Mouse (Mus musculus): ENCODE results near the gene Gm10282.

The Gm10282 gene

GRCm38 (mm10) chr8:72323131-72323725 is 18.2 kb upstream of the Gm10282 start:
- no peak for DNase-seq

DNA sequence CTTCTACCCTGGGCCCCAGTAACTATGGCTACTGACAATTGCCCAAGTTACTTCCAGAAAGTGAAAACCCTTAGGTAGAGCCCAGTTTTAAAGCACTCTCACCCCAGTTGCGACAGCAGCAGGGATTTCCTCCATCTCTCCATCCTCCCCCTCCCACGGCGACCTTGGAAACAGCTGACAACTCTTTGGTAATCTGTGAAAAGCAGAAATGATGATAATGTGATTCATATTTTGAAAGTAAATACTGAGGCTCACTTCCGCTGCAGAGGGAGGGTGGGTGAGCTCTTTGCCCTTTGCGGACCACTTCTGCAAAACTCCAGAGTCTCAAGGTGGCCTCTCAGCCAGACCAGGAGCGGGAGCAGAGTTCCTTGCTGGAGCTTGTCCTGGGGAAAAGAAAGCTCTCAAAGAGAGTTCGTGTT is 17.4 kb upstream of the Gm10282 start:
- no peak for DNase-seq

GRCm38 (mm10) chr8:72321635-72322441 is 16.8 kb upstream of the Gm10282 start:
- no peak for DNase-seq

DNA sequence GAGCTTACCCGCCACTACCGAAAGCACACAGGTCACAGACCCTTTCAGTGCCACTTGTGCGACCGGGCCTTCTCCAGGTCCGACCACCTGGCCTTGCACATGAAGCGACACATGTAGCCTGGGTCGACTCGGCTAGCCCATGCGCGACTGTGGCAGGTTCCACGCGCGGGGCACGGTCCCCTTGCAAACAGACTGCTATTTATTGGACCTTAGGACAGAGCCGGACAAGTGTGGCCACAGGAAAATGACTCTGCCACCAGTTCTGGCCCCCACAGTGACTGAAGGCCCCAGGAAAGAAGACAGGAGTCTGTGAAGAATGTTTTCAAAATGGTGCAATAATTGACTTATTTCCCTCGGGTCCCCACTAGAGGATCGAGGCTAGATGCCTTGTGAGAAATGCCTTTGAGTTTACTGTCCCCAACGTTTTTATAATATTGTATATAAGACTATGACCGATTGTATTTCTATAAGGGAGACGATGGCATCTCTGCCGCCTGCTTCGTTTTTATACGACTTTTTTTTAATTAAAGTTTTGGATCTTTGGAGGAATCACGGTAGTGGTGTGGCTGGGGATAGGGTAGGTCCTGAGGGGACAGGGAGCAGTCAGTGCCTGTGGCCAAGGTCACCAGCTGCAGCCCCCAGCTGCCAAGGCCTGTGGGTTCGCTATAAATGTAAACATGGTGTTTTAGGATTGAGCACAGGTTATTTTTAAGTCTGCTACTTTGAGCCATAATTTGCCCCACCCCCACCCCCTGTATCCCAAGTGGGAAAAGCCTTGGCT is 15.9 kb upstream of the Gm10282 start:
- peak; percentile 20 for DNase-seq

DNA sequence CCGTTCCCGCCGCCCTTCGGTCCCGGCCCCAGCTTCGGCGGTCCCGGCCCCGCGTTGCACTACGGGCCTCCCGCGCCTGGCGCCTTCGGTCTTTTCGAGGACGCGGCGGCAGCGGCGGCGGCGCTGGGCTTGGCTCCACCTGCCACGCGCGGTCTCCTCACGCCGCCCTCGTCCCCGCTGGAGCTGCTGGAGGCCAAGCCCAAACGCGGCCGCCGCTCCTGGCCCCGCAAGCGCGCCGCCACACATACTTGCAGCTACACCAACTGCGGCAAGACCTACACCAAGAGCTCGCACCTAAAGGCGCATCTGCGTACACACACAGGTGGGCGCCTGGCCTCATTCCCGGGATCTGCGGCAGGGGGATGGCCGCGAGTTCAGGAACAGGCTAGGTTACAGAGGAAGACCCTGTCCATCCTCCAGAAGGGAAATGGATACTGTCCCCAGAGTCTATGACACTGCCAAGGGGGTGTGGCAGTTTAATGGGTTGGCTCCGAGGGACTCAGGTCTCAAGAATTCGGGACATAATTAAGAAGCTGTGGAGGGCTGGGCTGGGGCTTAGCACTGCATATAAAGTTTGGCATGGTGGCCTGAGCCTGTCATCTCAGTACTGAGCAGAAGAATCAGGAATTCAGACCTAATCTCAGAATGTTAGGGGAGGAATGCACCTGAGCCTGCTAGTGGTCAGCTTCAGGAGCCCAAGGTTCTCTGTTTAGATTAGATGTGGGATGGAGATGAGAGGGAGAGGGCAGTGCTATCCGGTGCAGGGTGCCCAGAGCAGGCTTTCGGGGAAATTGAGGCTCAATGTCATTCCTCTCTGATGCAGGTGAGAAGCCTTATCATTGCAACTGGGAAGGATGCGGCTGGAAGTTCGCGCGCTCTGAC is 15.1 kb upstream of the Gm10282 start:
- DNase-seq, result peak; percentile 46

DNA sequence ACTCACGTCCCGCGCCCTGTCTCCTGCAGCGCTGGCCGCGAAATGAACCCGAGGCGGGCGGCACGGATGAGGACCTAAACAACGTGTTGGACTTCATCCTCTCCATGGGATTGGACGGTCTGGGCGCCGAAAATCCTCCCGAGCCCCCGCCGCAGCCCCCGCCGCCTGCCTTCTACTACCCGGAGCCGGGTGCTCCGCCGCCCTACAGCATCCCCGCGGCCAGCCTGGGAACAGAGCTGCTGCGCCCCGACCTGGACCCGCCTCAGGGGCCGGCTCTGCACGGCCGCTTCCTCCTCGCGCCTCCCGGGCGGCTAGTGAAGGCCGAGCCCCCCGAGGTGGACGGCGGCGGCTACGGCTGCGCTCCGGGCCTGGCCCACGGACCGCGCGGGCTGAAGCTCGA is 14.3 kb upstream of the Gm10282 start:
- DNase-seq, result peak; percentile 64

DNA sequence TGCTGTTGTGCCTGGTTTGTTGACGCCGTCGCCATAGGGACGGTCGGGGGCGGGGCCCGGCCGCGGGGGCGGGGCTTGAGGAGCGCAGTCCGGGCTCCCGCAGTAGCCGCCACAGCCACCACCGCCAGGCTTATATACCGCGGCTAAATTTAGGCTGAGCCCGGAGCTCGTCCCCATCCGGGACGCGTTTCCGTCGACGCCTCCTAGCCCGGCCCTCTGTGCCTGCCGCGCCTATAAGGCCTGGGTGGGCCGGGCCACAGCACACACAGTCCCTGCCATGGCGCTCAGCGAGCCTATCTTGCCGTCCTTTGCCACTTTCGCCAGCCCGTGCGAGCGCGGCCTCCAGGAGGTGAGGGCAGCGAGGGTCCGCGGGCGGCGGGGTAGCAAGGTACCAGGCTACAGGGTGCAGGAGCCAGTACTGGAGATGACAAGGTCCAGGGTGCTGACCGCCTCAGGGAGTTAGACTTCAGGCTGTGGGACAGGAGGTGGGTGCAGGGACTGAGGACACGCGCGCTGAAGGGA is 13.8 kb upstream of the Gm10282 start, which contains the start of gene Klf2:
Klf2 (plus strand) TSS at position 233 of the 522 bp plus-strand sequence.
- DNase-seq, result peak; percentile 98

DNA sequence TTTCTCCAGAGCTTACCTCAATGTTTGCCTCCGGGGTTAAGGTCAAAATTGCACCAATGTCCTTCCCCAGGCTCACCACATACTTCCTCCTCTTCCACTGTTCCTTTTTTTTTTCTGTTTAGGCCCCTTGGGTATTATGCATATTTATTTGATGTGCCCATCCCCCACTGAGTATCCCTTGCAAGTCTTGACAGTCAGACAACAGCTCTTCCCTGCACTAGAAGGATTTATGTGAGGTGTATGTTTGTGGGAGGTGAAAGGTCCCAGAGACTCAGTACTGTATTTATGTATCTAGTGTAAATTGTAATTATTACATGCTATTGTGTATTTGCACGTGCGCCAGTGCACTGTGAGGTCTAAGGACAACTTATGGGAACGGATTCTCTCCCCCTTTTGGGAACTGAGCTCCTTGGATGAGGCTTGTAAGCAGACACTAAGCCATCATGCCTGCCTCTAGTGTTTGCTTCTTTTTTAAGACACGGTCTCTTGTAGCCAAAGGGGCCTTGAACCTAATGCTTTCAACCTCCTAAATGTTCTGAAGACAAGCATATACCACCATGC is 12.8 kb upstream of the Gm10282 start:
- no peak for DNase-seq

GRCm38 (mm10) chr8:72316053-72316695 is 11.1 kb upstream of the Gm10282 start:
- no peak for DNase-seq

GRCm38 (mm10) chr8:72312926-72313518 is 8.0 kb upstream of the Gm10282 start:
- DNase-seq, result no peak

GRCm38 (mm10) chr8:72310849-72311506 is 5.9 kb upstream of the Gm10282 start:
- DNase-seq, result peak; percentile 84

- peak; percentile 77 for DNase-seq
Observed at GRCm38 (mm10) chr8:72308276-72308675, 3.2 kb upstream of the Gm10282 start.

DNA sequence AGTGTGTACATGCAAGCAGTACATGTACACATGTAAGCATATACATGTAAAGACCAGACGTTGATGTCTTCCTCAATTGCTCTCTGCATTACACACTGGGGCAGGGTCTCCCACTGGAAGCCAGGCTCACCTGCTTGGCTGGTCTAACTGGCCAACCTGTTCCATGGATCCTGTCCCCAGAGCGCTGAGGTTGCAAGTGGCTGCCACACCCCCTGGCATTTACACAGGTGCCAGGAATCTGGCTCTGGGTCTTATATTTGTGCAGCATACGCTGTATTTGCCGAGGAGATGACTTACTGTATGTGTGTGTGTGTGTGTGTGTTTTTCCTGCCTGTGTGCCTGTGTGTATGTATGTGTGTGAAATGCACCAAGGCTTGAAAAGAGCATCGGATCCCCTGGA is 1.9 kb upstream of the Gm10282 start:
- DNase-seq, result no peak

DNA sequence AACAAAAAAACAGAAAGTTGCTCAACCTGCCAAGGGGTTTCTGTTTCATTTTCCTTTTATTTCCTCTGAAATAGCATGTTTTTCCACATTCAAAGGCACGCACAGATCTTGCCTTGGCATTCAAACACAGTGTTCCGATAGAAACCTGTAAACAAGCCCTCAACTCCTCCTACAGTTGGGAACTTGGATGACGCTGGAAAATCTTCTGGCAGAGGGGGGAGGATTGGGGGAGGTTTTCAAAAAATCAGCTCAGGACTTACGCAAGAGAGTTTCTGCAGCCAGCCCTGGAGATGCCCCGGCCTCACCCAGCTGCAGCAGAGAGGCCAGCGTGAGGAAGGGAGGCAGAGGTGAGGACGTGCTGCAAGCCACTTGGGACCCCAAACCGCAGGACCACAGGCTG is 1.4 kb downstream of the Gm10282 start:
- peak; percentile 68 for DNase-seq

- DNase-seq, result no peak
Observed at GRCm38 (mm10) chr8:72302986-72303612, 2.0 kb downstream of the Gm10282 start.

DNA sequence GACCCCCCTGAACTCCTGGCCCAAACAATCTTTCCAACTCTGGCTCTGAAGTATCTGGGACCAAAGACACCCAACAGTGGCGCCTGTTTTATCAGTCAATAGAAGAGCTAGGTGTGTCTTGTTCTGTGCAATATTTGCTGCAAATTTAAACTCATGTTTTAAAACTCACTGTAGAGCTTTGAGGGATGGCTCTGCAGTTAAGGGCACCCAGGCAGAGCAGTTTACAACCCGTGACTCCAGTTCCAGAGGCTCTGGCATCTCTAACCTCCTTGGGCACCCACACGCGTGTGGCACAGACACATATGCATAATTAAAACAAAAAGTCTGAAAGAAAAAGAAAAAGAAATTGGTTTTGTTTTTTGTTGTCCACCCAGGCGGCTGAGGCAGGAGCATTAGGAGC is 3.6 kb downstream of the Gm10282 start:
- DNase-seq, result no peak

DNA sequence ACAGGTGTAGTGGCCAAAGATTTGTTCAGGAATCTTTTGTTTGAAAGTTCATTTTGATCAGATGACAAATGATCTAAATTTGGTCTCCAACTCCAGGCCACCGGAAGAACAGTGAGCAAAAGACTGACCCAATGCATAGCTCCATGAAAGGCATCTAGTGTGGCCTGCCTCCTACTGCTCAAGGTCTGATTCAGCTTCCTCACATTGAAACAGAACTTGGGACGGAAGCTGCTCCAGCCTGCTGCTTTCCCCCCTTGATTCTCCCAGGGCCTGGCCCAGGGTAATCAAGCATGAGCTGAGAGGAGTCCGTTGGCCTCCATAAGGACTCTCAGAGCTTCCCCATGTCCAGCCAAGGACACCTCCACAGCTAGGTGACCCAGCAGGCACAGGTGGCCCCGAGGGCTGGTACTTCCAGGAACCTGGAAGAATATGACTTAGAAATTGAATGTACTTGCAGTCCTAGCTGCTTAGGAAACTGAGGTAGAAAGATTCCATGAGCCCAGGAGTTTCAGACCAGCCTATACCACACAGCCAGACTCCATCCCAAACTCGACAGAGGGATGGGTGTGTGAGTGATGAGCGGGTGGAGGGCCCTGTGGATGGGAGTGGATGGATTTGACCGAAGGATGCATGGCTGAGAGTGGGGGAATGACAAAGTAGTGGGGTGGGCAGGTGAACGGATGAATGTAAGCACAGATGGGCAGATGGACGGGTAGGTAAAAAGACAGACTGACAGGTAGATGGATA is 4.2 kb downstream of the Gm10282 start:
- no peak for DNase-seq

- no peak for DNase-seq
Observed at GRCm38 (mm10) chr8:72298928-72299327, 6.1 kb downstream of the Gm10282 start.

DNA sequence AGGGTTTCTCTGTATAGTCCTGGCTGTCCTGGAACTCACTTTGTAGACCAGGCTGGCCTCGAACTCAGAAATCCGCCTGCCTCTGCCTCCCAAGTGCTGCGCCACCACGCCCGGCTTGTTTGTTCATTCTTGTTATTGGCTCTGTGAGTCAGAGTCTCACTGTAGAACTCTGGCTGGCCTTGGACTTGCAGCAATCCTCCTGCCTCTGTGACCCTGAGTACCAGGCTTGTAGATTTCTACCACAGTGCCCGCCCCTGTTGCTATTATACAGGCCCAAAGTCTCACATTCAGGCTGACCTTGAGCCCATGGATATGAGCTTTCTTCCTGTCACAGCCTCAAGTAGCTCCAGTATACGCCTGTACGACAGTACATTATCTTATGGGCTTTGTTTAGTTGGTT is 8.5 kb downstream of the Gm10282 start:
- DNase-seq, result no peak

Data from kidney, postnatal 10 days (tissue).